Mouse (Mus musculus): Measurements from ENCODE around the gene Capza2. TPM values are rescaled to one million over a fixed set of nuclear protein-coding genes. Genes with fewer than 3 reads are reported as not detected.

The Capza2 gene
- polyA plus RNA-seq (2015; fragmentation: Nextera tagmentation; extraction: Ambion mirVana): 191 and 213 TPM in 2 replicates

DNA sequence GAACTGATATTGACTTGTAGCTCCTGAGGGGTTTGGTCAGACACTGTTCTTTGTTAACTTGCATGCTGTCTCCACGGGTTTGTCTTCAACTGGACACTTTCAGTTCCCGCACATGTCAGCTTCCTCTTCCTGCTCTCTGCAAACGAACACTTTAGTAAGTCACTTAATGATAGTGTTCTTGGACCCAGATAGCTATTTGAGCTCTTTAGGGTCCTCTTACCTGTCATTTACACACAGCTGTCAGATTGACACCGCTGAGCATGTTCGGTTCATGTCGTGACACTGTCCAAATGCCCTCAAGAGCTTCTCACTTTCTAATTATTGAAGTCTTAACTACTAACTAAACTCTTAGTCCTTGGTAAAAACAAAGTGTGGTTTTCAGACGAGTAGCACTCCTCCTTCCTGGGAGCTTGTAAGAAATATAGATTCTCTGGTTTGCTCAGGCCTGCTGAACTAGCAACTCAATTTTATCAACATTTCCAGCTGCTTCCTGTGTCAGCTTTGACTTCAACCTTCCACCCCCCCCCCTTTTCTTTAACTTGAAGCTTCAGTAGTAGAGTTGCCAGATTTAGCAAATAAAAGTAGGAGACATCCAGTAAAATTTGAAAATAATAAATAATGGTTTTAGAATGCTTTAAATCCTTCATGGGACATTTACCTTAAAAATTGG is at the start of gene Capza2:
TSS of gene Capza2 (plus strand) at position 620 of the 670 bp plus-strand sequence.
- H3K4me1 ChIP-seq: peaks cover 8% of the 10 kb centered on the region; the same call in 1 of the 2 replicates
- 66% methylated on average over 7 of the region's 7 CpGs for WGBS
- no peaks in the 10 kb centered on the region for H3K9me3 ChIP-seq
- peak within 1 kb of the TSS; percentile 93 for H3K27ac ChIP-seq
- H3K4me3 ChIP-seq: peak within 1 kb of the TSS; percentile 85
- H3K9ac ChIP-seq: peak within 1 kb of the TSS; percentile 94
- peaks cover 2% of the 10 kb centered on the region for H3K36me3 ChIP-seq
- no peak for ATAC-seq (ENCODE audit: insufficient number of reproducible peaks, insufficient read depth, low FRiP score, low TSS enrichment, low read depth)
- peak within 1 kb of the TSS; percentile 69 for H3K4me2 ChIP-seq
- H3K27me3 ChIP-seq: no peaks in the 10 kb centered on the region

DNA sequence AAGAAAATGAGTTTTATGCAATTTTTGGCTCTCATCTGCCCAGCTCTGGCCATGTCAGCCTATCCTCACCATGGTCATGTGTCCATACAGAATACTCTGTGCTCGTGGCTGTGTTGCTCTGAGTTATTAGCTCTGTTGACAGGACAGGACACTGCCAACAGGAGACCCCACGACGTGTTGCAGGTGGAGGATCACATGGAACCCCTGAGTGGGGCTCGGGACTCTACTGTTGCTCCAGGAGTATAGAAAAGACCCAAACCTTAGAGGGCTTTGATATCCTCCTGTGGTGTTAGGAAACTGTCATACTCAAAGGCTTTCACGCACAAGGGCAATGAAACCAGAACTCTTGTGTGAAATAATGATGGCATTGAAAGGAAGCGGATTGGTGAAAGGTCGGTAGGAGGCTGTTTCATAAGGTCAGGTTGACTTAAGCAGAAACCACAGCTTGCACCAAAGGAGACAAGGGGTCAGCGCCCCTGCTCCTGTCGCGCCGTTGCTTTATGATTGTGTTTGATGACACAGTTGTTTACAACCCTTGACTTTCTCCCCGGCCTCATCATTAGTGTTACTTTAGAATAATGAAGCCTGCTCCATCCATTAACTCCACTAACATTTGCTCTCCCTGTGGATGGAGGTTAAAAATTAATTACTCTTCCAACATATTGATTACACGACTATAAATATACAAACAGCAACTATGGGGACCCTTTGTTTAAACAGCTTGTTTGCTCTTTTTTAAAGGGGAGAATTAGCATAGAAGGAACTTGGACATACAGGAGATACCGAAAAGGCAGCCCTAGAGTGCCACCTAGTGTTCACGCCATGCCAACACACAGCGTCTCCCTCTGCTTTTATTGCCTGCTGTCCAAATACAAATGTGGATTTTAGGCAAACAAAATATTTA is 46.7 kb upstream of the Capza2 start:
- 36% methylated on average over 16 of the region's 16 CpGs for WGBS
- peaks cover 10% of the 10 kb centered on the region; the same call in 1 of the 2 replicates for H3K9me3 ChIP-seq
- H3K4me2 ChIP-seq: peak overlapping the region; percentile 18
- no peak overlapping the region for H3K4me3 ChIP-seq
- H3K9ac ChIP-seq: no peak overlapping the region
- no peaks in the 10 kb centered on the region for H3K27me3 ChIP-seq
- H3K36me3 ChIP-seq: no peaks in the 10 kb centered on the region
- ATAC-seq (ENCODE audit: insufficient number of reproducible peaks, insufficient read depth, low FRiP score, low TSS enrichment, low read depth): no peak
- H3K4me1 ChIP-seq: 0 out of 2 replicates have a peak, but pooled peaks cover 4% of the 10 kb centered on the region
- H3K27ac ChIP-seq: no peak overlapping the region

DNA sequence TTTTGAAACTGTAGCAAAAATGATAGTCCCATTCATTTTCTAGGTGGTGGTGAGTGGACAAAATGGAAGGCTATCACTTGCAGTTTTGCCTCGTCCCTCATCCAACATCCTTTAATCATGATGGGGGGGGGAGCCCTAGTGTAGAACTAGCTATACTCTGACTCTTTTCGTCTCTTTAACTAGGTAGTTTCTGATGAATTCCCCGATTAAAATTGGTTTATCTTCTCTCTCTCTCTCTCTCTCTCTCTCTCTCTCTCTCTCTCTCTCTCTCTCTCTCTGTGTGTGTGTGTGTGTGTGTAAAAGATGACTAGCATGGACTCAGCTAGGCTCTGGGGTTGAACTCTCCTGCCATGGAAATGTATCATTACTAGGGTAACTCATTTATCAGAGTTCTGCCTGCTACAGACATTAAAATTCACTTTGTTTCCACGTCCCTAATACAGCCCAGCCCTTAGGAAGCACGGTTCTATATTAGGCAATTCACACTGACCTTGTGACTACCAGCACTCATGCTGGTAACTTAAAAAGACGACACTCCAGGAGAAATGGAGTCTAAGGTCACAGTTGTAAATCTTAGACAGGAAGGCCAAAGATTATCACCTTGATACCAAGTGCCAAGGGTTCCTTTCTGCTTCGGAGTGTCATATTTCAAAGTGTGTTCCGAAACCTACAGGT is 45.9 kb upstream of the Capza2 start:
- no peak for ATAC-seq (ENCODE audit: insufficient number of reproducible peaks, insufficient read depth, low FRiP score, low TSS enrichment, low read depth)
- Histone ChIP-seq H3K4me1 (0 out of 2 replicates have a peak, but pooled peaks cover 4% of the 10 kb centered on the region), H3K27me3 (no peaks in the 10 kb centered on the region), H3K27ac (no peak overlapping the region), H3K9me3 (peaks cover 11% of the 10 kb centered on the region; the same call in 1 of the 2 replicates), H3K4me3 (no peak overlapping the region), H3K9ac (no peak overlapping the region), H3K36me3 (no peaks in the 10 kb centered on the region), H3K4me2 (no peak overlapping the region)
- 51% methylated on average over 8 of the region's 8 CpGs for WGBS

DNA sequence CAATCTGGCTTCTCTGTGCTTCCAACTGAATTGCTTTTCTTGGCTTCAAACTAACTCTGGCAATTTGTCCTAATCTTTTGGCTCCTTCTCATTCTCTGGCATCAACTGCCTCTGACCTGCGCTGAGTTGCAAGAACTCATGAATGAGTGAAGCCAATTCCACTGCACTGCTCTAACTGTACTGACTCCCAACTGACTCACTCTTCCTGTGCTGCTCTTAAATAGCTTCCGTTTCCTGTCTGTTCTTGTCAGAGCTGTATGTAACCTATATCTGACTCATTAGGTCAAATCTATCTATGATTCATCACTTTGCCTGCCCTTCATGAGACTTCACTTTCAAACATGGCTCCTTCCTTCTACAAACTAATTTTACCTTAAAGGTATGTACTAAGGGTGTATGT is 42.1 kb upstream of the Capza2 start:
- no peak overlapping the region for H3K9ac ChIP-seq
- ATAC-seq (ENCODE audit: insufficient number of reproducible peaks, insufficient read depth, low FRiP score, low TSS enrichment, low read depth): no peak
- 96% methylated on average over 2 of the region's 2 CpGs for WGBS

DNA sequence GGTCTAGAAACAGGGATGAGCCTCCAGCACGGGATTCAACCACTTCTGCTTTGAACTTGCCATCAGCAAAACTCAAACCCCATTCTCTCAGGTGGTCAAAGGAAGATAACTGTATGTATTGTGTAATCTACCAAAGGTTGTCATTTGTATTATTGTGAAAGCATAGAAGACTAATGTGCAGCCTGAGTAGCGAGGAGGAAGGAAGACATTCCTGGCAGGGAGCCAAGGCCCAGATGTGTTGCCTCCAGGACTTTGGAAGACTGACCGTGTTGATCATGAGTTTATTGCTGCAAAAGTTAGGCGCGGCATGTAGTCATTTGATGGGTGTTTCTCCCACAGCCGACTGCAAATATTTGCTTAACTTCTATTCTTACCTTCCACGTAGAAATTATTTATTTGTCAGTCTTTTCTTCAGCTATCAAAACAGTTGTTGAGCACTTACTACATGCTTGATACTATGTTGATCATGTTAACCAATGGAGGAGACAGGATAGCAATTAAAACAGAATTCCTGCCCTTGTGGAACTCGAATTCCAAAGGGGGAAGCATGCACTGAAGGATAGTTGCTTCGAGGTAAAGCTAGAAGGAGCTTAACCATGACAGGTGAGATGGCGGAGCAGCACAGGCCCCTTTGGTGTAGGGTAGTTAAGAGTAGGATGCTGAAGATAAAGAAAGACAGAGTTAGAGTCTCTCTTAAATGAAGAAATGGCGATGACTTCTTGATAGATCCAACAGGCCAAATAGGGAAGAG is 40.1 kb upstream of the Capza2 start:
- peaks cover 11% of the 10 kb centered on the region; the same call in 1 of the 2 replicates for H3K9me3 ChIP-seq
- no peaks in the 10 kb centered on the region for H3K36me3 ChIP-seq
- H3K4me1 ChIP-seq: no peaks in the 10 kb centered on the region
- H3K4me2 ChIP-seq: no peak overlapping the region
- H3K27ac ChIP-seq: no peak overlapping the region
- no peak overlapping the region for H3K4me3 ChIP-seq
- H3K9ac ChIP-seq: no peak overlapping the region
- no peaks in the 10 kb centered on the region for H3K27me3 ChIP-seq
- ATAC-seq (ENCODE audit: insufficient number of reproducible peaks, insufficient read depth, low FRiP score, low TSS enrichment, low read depth): no peak
- 74% methylated on average over 11 of the region's 11 CpGs for WGBS

More for the DNA sequence above, 42.1 kb upstream of the Capza2 start:
- Histone ChIP-seq H3K27ac (no peak overlapping the region), H3K4me3 (no peak overlapping the region), H3K27me3 (no peaks in the 10 kb centered on the region), H3K4me2 (no peak overlapping the region), H3K36me3 (no peaks in the 10 kb centered on the region), H3K4me1 (0 out of 2 replicates have a peak, but pooled peaks cover 4% of the 10 kb centered on the region), H3K9me3 (peaks cover 11% of the 10 kb centered on the region; the same call in 1 of the 2 replicates)

DNA sequence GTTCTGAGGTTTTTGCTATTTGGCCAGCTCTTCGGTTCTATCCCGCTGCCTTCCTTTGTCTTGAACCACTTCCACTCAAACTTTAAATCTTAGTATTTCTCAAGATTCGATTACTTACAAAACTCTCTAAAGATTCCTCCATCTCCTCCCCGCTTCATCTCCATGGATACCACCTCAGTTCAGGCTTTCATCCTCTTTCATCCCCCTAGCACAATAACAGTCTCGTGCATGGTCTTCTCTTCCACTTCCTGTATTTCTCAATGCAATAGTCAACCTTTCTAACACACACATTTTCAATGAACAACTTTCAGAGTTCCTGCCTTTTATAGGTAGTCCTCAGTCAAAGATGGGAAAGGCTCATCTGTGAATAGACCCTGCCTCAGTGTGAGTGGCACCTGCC is 36.7 kb upstream of the Capza2 start:
- no peak overlapping the region for H3K27ac ChIP-seq
- H3K4me2 ChIP-seq: no peak overlapping the region
- no peaks in the 10 kb centered on the region for H3K9me3 ChIP-seq
- H3K27me3 ChIP-seq: no peaks in the 10 kb centered on the region
- no peaks in the 10 kb centered on the region for H3K4me1 ChIP-seq
- H3K4me3 ChIP-seq: no peak overlapping the region
- no peak overlapping the region for H3K9ac ChIP-seq
- no peak for ATAC-seq (ENCODE audit: insufficient number of reproducible peaks, insufficient read depth, low FRiP score, low TSS enrichment, low read depth)
- H3K36me3 ChIP-seq: no peaks in the 10 kb centered on the region
- WGBS: 90% methylated on average over 5 of the region's 5 CpGs

DNA sequence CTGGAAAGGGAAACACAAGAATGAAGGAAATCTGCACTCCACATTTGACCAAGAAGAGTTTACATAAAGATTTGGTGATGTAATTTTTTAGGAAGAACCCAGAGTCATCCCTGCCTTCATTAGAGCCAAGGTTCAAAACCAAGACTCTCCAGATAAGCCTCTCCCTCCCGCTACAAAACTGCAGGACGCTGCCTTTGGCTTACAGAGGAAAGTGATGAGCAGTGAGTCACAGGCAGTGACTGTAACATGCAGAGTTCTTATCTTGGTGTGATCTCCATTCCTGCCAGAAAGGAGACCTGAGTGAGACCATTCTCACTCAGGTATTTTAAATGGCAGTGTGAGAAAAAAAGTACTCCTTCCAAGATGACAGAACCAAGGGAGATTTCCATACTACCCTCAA is 34.5 kb upstream of the Capza2 start:
- ATAC-seq (ENCODE audit: insufficient number of reproducible peaks, insufficient read depth, low FRiP score, low TSS enrichment, low read depth): no peak
- Histone ChIP-seq H3K27ac (no peak overlapping the region), H3K9me3 (no peaks in the 10 kb centered on the region), H3K27me3 (no peaks in the 10 kb centered on the region), H3K4me2 (no peak overlapping the region), H3K4me3 (no peak overlapping the region), H3K9ac (no peak overlapping the region), H3K4me1 (no peaks in the 10 kb centered on the region), H3K36me3 (no peaks in the 10 kb centered on the region)
- WGBS: 61% methylated on average over 2 of the region's 2 CpGs

DNA sequence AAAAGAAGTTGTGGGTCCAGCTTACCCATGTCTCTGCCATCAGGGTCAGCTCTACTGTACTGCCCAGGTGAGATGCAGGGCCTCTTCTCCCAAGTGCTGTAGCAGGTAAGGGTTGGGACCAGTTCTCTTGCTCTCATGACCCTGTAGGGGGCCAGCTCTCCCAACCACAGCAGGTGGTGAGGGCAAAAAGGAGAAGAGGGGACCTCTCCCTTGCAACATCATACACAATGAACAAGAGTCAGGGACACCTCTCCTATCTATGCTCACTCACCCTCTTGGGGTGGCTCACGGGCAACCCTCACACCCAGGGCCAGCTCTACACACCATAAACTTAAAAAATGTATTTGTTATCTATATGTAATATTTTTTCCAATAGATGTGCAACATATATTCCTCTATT is 29.1 kb upstream of the Capza2 start:
- Histone ChIP-seq H3K9me3 (no peaks in the 10 kb centered on the region), H3K9ac (no peak overlapping the region), H3K27ac (no peak overlapping the region), H3K4me3 (no peak overlapping the region), H3K4me1 (no peaks in the 10 kb centered on the region), H3K27me3 (no peaks in the 10 kb centered on the region), H3K4me2 (no peak overlapping the region), H3K36me3 (no peaks in the 10 kb centered on the region)
- no peak for ATAC-seq (ENCODE audit: insufficient number of reproducible peaks, insufficient read depth, low FRiP score, low TSS enrichment, low read depth)
- WGBS: 79% methylated on average over 1 of the region's 1 CpGs

DNA sequence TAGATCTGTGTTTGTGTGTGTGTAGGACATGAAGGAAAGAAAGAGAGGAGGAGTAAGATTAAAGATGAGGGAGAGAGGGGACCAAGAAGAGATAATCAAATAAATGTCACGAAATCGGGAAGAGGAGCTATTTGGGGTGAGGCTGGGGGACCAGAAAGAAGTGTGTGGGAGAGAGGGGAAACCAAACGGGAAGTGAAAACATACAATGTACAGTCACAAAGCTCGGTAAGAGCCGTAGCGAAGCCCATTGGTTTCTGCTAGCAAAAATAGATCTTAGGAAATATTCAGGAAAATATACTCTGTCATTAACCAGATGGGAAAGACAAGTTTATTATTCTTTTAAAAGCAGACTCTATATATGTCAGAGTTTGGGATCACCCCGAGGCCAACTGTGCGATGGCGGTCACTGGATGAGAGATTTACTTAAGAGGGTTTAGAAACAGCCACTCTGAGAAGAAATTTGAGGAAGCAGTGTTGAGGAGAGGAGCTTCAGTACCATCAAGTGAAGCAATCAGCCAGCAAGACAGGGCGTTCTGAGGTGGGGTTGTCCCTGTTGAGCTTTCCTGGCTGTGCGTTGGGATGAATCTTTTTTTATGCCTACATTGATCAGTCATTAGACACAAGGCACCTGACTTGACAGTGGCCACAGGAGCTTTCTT is 24.6 kb upstream of the Capza2 start:
- H3K9me3 ChIP-seq: no peaks in the 10 kb centered on the region
- no peaks in the 10 kb centered on the region for H3K27me3 ChIP-seq
- WGBS: 89% methylated on average over 11 of the region's 11 CpGs
- no peak overlapping the region for H3K4me3 ChIP-seq
- no peaks in the 10 kb centered on the region for H3K4me1 ChIP-seq
- ATAC-seq (ENCODE audit: insufficient number of reproducible peaks, insufficient read depth, low FRiP score, low TSS enrichment, low read depth): no peak
- no peaks in the 10 kb centered on the region for H3K36me3 ChIP-seq
- H3K27ac ChIP-seq: no peak overlapping the region
- no peak overlapping the region for H3K4me2 ChIP-seq
- H3K9ac ChIP-seq: no peak overlapping the region

DNA sequence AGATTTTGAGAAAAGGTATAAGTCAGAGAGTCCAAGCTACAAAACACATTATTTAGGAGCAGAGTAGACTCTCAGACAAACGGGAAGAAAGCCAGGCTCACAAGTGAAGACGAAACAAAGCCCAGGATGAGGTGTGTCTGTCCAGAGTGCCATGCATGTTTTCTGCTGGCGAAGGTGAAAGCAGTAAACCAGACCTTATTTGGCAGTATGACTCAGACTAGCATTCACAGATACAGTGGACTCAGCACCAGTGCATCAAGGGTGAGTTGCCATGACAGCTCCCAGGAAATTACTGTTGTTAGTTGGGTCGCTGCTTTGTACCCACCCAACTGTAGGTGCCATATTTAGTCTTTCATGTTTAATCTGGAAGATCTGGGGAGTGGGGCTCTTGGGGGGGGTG is 23.4 kb upstream of the Capza2 start:
- Histone ChIP-seq H3K4me2 (no peak overlapping the region), H3K4me1 (no peaks in the 10 kb centered on the region), H3K36me3 (no peaks in the 10 kb centered on the region), H3K4me3 (no peak overlapping the region), H3K27me3 (no peaks in the 10 kb centered on the region), H3K9me3 (no peaks in the 10 kb centered on the region), H3K27ac (no peak overlapping the region), H3K9ac (no peak overlapping the region)
- no peak for ATAC-seq (ENCODE audit: insufficient number of reproducible peaks, insufficient read depth, low FRiP score, low TSS enrichment, low read depth)
- 83% methylated on average over 4 of the region's 4 CpGs for WGBS

Measured in embryonic facial prominence, embryonic 13.5 days (tissue).